ENCODE assay signal across 11 mouse cellular contexts in genomic region chr11:84628111-84628510, GRCm38 (mm10).
DNase-seq lines count a peak whose midpoint lies in the region; ATAC-seq lines count a peak whose summit lies in the region.
"Had no signal": no experiment of that assay in that cellular context is flagged by ENCODE, and none has a peak within 500 bp of the region (broad histone marks: within the 10 kb centered on the region; RNA-seq: fewer than 3 reads in every experiment).

No protein-coding gene starts in this region.

- DNase-seq in kidney, adult 18-20 months, result peak; percentile 77
- peak; percentile 22 for DNase-seq in right cerebral cortex, postnatal 4 days
- DNase-seq in right cerebral cortex, postnatal 36 days (ENCODE audit: low spot score in 2 of 2), result no peak
- DNase-seq in cerebellum, postnatal 36 days, result peak; percentile 57 to 61
- no peak for DNase-seq in urinary bladder, postnatal 10 days (ENCODE audit: low spot score)
- DNase-seq in adrenal gland, adult 18-20 months (ENCODE audit: low spot score in 2 of 2), result no peak
- DNase-seq: thymus, adult 18-20 months had no signal

- H3K4me1 ChIP-seq in kidney, embryonic 16.5 days (ENCODE audit: insufficient read depth, low read length), result peaks cover 16% of the 10 kb centered on the region; the same call in 1 of the 2 replicates
- H3K4me1 ChIP-seq: liver, embryonic 15.5 days had no signal

- H3K9ac ChIP-seq in kidney, embryonic 16.5 days (replicated peaks; ENCODE audit: low read length), result no peak overlapping the region
- H3K9ac ChIP-seq: liver, embryonic 15.5 days; neural tube, embryonic 15.5 days had no signal

- no peaks in the 10 kb centered on the region for H3K9me3 ChIP-seq in kidney, embryonic 16.5 days (ENCODE audit: low read length)
- H3K9me3 ChIP-seq: liver, embryonic 15.5 days; neural tube, embryonic 15.5 days had no signal

- 69% methylated on average over 2 of the region's 2 CpGs for WGBS in kidney, embryonic 16.5 days

- H3K36me3 ChIP-seq in kidney, embryonic 16.5 days (ENCODE audit: insufficient read depth, low read length), result no peaks in the 10 kb centered on the region
- H3K36me3 ChIP-seq: liver, embryonic 15.5 days; neural tube, embryonic 15.5 days had no signal

- no peak overlapping the region for H3K4me2 ChIP-seq in kidney, embryonic 16.5 days (replicated peaks; ENCODE audit: low read depth, low read length)
- H3K4me2 ChIP-seq: liver, embryonic 15.5 days; neural tube, embryonic 15.5 days had no signal

- no peak overlapping the region for H3K27ac ChIP-seq in kidney, embryonic 16.5 days (ENCODE audit: low read length)
- H3K27ac ChIP-seq: left cerebral cortex, adult 2 months; liver, embryonic 15.5 days; neural tube, embryonic 15.5 days had no signal

- no peak for ATAC-seq in kidney, embryonic 16.5 days (ENCODE audit: low FRiP score, low TSS enrichment)

- H3K27me3 ChIP-seq in kidney, embryonic 16.5 days (ENCODE audit: insufficient read depth, low read length), result no peaks in the 10 kb centered on the region

- H3K4me3 ChIP-seq in kidney, embryonic 16.5 days (ENCODE audit: low read length), result no peak overlapping the region
- H3K4me3 ChIP-seq: left cerebral cortex, adult 2 months; liver, embryonic 15.5 days; neural tube, embryonic 15.5 days had no signal

Comparison
In these comparisons a context has a peak if more than half of its experiments do, and no peak if none do; other contexts are left out.
1. DNase-seq: peak in kidney, adult 18-20 months (single experiment), right cerebral cortex, postnatal 4 days (single experiment) and cerebellum, postnatal 36 days (2 of 2); none in right cerebral cortex, postnatal 36 days (0 of 2), urinary bladder, postnatal 10 days (single experiment) and adrenal gland, adult 18-20 months (0 of 2).